Mouse (Mus musculus) frontal cortex, adult (tissue): ENCODE results near the gene Golt1b.
A peak's percentile ranks its signal among the peaks of the same experiment; 100 is the strongest.

Experiments
- ATAC-seq: cut with Nextera tagmentation; 2 replicates; pipeline ENCODE4 v1.9.2; 2017; ENCODE audit warnings: mild to moderate bottlenecking, moderate library complexity, mixed read lengths; ENCODE audit not compliant: low TSS enrichment

The Golt1b gene

DNA sequence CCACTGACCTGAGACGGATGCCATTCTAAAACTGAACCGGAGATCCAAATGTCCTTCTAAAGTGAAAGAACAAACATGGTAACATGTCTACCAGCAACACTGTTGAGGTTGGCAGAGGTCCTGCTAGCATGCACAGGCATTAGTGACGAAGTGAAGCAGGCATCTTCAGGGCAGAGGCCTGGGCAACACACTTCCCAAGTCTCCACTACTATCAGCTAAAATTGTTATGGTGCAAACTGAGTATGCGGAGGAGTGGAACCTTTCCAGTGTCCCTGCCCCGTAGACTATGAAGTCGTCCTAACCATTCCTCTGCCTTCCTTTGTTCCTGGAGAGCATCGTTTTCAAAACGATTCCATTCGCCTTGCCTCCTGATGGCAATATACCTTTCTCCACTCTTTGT, 2.5 kb upstream of the Golt1b start:
- ATAC-seq: no peak

DNA sequence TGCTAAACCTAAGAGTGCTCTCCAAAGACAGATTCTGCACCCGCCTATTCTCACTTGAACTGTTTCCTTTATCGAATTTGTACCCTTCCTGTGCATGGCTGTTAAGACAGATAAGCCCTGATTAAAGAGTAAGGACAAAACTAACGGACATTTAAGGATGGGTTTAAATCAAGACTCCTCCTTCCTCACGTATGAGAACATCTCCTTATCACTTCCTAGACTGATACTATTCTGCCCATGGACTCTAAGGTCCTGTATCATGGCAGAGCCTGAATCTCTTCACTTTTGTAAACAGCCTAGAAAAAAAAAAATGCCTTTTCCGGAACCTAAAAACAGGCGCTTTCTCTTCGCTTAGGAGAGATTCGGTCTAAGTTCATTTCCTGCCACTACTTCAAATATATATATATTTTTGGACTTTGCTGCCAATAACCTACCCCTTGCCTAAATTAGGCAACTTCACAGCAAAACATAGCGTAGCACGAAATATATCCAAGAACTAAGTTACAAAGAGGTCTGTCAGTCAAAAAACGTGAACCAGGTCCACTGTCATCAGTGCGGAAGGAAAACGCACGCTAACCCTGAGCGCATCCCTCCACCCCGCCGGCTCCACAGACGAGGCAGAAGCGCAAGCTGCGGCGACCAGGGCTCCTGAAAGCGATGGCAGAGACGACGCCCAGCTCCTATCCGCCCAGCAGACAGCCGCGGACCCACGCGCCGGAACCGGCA, 573 bp upstream of the Golt1b start:
- ATAC-seq: no peak

DNA sequence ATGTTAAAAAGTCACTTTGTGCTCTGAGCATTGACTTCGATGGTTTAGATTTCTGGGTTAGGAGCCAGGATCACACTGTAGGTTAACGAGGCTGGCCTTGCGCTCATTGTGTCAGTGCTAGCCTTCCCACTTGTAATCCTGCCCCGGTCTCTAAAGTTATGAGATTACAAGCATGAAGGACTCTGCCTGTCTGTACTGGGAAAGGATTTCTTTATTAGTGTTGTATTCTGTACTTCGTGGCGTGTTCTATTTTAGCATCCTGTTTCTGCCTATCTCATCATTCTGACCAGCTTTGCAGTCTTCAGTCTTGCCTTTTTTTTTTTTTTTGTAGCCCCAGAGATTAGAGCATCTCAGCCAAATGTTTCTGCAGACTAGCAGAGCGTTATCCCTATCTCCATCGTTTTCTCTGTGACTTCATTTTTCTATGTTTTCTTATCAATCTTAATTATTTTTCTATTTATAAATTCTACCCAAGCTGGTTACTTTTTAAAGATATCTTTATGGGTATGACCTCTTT, 792 bp downstream of the Golt1b start:
- ATAC-seq: no peak

DNA sequence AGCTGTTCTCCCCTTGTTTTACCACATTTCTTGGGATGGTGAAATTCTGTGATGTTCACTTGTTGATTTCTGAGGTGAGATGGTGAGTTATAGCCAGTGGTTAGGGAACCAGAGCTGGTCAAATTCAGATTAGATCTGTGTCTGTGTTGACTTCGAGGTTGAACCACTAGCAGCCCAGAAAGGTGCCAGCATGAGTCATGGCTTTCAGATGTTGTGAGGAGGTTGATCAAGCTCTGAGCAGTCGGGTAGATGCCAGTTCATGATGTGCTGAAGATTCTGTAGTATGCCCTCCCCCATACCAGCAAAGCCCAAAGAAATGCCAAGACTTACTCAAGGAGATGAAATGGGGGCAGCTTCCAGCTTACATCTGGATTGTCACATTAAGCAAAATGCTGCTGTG, 2.1 kb downstream of the Golt1b start:
- no peak for ATAC-seq

DNA sequence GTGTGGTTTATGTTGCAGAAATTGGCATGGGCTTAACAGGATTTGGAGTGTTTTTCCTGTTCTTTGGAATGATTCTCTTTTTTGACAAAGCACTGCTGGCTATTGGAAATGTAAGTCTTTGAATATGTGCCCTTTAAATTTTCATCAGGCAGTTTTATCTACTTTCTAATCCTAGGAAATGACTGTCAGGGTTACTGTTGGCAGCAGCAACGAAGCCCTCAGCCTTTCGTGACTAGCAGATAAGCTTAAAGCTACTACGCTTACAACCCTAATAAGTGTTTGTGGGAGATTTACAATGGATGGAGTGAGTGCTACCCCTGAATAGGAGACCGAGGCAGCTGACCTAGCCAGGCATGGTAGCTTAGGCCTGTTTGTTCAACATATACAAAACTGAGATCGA, 5.3 kb downstream of the Golt1b start:
- ATAC-seq: no peak

DNA sequence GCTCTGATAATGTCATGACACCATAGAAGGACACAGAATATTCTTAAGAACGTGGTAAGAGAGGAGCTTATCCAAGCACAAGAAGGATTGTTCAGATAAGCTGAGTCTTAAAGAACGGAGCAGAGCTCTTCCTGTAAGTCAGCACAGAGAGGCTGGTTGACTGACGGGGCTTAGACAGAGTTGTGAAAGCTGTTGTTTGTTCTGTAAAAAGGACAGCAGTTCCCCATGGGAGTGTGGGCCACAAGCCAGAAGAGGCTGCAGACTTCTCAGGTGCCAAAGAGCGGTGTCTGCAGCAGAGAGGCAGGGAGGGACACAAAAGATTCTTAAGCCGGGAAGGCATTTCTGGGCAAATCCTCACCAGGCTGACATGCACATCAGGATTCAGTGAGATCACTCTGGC, 7.6 kb downstream of the Golt1b start:
- peak; percentile 41 for ATAC-seq

DNA sequence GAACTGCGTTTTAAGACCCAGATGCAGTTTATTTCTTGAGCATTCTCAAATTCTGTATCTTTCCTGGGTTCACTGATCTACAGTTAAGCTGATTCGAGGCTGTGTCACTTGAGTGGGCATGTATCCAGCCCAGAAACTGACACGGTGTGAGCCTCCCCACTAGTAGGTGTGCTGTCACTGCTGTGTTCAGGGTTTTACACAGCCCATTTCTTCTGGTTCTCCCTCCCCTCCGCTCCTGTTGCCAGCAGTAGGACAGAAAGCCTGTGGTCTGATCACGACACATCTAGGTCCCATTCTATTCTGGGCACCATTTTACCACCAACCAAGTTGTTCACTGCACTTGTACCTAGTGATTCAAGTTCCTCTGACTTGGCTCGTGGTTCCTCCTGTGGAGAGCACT, 8.7 kb downstream of the Golt1b start:
- ATAC-seq: peak; percentile 89

DNA sequence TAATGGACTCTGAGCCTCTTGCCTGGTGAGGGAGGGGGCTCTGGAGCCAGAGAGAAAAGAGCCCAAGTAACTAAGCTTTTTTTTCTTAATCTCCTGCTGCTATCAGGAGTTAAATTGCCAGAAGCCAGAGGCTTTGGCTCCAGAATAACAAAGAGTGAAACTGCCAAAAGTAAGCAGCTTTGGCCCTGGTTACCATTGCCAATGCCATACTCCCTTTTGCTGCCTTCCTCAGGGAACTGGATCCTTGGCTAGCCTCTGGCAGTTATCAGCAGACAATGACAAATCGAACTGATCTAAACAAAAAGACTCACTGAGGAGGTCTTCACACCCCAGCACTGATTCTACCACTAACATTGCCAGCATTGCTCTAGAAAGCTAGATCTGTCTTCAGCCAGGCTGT, 24.1 kb downstream of the Golt1b start:
- no peak for ATAC-seq

DNA sequence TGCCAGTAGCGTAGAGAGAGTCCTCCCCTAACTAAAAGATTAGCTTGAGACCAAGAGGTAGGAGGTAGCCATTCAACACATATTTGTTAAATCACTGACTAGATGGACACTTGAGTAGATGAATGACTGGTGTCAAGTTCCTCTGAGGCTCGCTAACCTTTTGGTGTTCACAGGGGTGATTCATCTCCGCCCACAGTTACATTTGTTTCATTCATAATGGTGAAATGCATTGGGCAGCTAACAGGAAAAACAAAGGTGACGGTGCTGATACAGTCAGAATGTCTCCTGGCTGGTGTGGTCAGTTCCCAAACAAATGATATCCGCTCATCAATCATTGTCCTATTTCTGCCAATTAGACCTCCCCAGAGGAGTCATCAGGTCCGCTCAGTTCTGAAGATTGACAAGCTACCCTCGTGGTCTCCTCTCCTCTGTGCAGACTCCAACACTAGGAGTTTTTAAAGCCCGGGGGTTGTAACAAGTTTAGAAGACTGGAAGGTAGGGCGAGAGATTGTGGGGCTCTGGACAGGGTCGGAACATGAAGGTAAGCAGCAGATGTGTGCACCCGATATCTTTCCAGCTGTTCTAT, 26.0 kb downstream of the Golt1b start, which contains the start of gene Spx:
Gene Spx, plus strand, starts transcription at position 536 of the 586 bp plus-strand sequence.
- ATAC-seq: no peak

DNA sequence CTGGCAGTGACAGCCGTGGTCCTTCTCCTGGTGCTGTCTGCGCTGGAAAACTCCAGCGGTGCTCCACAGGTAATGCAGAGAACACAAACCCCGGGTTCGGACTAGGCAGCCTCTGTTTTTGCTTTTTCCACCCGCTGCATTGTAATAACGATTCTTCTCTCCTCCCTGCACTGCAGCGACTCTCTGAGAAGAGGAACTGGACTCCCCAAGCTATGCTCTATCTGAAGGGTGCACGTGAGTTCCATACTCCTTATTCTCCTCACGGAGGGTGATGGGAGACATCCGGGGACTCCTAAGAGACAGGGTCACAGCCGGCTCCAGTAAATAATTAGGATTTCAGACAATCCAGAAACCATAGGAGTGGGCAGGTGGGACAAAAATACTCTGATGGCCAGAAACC, 26.8 kb downstream of the Golt1b start:
- ATAC-seq: no peak

DNA sequence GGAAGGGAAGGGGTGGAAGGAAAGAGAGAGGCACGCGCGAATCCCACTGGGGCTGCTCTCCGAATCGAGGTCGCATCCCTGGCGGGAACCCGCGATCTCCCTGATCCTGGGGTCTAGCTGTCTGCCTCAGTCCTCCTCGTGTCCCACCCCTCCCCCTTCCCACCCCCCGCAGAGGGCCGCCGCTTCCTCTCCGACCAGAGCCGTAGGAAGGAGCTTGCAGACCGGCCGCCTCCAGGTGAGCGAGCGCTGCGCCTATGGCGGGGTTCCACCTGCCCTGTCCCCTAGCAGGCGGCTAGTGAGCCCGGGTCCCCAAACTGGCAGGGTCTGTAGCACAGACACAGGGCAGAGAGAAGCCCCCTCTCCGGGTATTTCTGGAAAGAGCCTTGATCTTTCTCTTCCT, 27.6 kb downstream of the Golt1b start:
- ATAC-seq: no peak; the same call in 1 of the 2 replicates

DNA sequence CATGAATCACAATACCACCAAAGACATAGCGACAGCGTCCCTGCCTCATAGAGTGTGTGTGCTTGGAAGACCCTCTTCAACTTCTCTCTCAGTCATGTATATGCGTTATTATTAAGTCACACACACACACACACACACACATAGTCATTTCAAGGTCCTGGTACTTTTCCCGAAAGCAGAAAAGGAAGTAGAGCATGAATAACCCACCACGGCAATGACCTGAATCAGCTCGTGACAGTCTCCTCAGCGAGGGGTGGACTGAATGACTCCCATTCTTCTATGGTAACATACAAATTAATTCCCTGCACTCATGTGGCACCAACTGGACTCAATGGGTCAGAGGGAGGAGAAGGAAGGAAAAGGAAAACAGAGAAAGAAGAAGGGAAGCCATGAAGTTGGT, 38.0 kb downstream of the Golt1b start:
- ATAC-seq: no peak

DNA sequence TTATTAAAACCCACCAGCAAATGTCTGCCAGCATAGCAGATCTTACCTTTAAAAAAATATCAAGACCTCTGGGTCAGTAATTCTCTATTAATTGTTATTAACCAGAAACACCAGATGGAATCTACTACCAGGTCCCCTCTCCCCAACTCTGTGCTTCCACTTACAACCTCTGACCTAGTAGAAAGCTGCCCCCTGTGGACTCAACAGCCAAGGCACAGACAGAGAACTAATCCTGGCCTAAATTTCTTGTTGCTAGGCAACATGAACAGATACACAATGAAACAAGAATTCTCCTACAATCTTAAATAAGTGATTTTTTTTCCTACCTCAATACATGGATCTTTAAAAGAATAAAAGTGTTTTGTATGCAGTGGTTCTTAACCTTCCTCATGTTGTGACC, 42.1 kb downstream of the Golt1b start:
- ATAC-seq: no peak

DNA sequence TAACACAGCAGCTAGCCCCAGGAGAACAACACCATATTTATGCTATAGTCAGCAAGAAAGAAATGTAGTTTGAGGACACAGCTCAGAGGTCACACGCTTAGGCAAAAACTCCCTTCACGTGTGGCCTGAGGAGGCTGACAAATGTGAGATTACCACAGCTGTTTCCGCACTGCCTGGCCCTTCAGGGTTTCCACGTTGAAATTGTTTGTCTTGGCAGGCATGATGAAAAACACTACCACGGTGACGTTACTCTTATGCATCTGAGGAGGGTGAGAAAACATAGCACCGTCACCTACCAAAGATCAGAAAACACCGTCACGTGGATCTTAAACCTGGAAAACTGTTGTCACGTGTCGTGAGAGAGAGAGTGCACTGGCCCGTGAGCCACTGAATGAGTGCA, 64.4 kb downstream of the Golt1b start:
- no peak for ATAC-seq

DNA sequence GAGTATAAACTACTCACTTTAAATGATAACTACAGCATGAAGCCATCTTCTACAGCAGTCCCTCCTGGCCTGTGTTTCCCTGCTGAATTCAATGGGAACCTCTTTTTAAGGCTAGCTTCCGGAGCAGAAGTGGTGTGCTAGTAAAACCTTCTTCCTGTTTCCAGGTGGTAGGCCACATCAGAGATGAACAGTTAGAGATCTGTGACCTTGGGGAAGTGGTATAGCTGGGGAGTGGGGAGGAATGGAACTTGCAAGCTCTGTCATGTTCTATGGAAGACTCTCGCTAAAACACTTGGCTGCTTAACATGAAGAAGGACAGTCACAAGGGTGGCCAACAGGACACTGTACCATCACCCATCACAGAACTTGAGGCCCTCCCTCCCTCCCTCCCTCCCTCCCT, 66.3 kb downstream of the Golt1b start:
- no peak for ATAC-seq
